Mouse (Mus musculus): ENCODE results near the gene Hoxa3.

DNA sequence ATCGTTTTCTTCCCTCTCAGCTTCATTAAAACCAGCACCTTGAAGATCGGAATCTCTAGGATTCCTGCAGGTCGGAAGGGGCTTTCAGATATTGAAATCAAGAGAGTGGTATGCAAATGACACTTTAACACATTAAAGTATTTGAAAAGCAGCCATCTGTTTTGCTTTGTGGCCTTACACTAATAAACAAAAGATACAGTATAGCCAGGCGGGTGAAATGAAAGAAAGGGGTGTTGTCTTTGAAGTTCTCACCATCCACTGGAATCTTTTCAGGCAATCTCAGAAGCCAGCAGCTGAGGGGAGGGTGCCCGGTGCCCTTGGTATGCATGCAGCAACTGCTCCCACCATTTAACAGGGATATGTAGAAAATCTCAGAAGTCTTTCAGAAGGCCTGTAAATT lies 59.1 kb downstream of the Hoxa3 start:
- no peak for TF ChIP-seq CTCF (IDR thresholded peaks at IDR 0.05)
- TF ChIP-seq POLR2A (IDR thresholded peaks at IDR 0.05; ENCODE audit: insufficient read depth, low read depth, low read length) = no peak
- no peak for TF ChIP-seq EP300 (IDR thresholded peaks at IDR 0.05; ENCODE audit: insufficient read depth, low read depth, low read length)

Measured in heart, adult 2 months (tissue).